Mouse (Mus musculus) urinary bladder, adult 18-20 months (tissue): ENCODE data around the gene Wdr54.
"Not testable (repeated sequence)": the region's sequence is repeated elsewhere in the genome, so short reads cannot be mapped to it uniquely, and the experiment has no call there.

Source experiments
- DNase-seq, 2 experiments: peaks; one replicate each; pipeline ENCODE4 v3.0.0; 2022; ENCODE audit warnings: low spot score in 2 of 2, mixed read lengths in 2 of 2

The Wdr54 gene

DNA sequence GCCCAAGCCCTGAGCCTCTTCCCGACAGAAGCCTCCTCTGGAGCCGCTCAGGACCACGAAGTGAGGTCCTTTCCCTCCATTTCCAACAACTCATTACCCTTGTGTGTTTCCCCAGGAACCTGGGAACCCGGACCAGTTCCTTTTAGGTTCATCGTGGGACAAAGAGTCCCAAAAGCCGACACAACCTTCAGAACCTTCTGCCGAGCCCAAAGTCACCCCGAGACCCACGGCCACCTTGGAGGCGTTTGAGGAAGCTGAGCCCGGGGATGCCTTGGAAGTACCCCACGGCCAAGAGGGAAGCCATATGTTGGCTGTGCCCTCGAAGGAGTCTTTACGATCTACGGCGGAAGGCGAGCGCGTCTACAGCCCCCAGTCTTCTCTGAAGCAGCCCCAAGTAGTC is 5.2 kb upstream of the Wdr54 start:
- DNase-seq: no peak

DNA sequence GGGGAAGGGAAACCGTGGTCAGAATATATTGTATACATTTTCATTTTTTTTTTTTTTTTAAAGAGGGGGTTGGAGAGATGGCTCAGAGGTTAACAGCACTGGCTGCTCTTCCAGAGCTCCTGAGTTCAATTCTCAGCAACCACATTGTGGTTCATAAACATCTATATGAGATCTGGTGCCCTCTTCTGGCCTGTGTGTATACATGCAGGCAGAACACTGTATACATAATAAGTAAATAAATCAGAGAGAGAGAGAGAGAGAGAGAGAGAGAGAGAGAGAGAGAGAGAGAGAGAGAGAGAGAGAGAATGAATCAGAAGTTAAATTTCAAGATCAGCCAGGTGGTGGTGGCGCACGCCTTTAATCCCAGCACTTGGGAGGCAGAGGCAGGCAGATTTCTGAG is 3.3 kb upstream of the Wdr54 start:
- not testable (repeated sequence) for DNase-seq

- DNase-seq: no peak
These were observed 502 bp downstream of the Wdr54 start for GRCm38 (mm10) chr6:83155552-83156238.

DNA sequence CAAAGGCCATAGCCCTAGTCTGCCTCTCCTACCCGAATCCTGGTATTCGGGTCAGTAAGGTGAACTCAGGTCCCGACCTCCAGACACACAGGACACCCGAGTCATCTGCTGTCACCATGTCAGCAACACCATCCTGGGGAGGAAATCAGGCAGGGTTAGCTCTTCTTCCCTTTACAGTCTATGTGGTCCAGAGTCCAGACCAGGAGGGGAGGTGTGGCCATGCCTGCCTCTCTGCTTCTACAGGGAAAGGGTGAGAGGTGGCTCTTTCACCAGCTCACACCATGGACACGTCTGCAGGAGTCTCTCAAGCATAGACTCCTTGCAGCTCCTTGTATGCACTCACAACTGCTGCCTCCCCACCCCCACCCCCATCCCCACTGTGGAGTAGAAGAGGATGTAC is 2.7 kb downstream of the Wdr54 start:
- no peak for DNase-seq

DNA sequence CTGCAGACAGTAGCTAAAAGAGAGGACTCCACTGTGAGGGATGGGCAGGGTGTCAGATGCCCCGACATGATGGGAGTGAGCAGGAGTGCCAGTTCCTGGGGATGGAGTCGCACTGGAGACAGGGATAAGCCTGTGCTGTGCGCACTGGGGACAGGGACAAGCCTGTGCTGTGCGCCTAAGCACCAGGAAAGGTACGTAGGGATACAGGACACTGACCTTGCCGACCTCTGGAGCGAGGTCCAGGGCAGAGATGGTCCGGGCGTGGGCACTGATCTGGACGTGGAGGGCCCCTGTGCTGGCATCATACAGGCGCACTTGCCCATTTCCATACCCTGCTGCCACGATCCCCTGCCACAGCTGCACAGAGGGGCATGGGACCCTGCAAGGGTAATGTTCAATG is 3.2 kb downstream of the Wdr54 start:
- no peak for DNase-seq

GRCm38 (mm10) chr6:83151721-83152120 is 4.5 kb downstream of the Wdr54 start:
- DNase-seq: no peak

- no peak for DNase-seq
These were observed 8.9 kb downstream of the Wdr54 start for GRCm38 (mm10) chr6:83147280-83147679.

DNA sequence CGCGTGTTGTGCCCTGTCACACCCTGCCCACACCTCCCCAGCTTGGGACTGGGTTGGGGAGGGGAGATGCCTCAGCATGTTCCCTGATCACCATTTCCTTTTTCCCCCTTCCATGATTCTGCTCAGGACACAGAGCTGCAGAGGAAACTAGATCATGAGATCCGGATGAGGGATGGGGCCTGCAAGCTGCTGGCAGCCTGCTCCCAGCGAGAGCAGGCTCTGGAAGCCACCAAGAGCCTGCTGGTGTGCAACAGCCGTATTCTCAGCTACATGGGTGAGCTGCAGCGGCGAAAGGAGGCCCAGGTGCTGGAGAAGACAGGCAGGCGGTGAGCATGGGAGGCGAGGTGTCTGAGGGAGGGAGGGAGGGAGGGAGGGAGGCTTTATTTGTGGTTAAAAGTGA is 10.4 kb downstream of the Wdr54 start:
- no peak for DNase-seq

DNA sequence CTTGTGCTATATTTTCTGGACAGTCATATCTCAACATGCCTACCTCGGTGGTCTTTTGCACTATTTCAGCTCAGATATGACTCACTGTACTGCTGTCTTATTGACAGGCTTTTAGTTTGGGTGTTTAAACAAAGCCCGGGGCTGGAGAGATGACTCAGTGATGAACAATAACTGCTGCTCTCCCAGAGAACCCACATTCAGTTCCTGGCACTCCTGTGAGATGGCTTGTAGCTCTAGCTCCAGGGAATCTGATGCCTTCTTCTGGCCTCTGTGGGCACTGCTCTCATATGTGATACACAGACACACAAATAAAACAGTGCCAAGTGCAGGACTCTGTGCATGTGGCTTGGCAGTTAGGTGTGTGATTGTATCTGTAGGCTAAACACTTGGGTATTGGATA is 11.0 kb downstream of the Wdr54 start:
- DNase-seq: no peak

GRCm38 (mm10) chr6:83142886-83143285 is 13.3 kb downstream of the Wdr54 start:
- DNase-seq: peak in 1 of 2 experiments; percentile 43

DNA sequence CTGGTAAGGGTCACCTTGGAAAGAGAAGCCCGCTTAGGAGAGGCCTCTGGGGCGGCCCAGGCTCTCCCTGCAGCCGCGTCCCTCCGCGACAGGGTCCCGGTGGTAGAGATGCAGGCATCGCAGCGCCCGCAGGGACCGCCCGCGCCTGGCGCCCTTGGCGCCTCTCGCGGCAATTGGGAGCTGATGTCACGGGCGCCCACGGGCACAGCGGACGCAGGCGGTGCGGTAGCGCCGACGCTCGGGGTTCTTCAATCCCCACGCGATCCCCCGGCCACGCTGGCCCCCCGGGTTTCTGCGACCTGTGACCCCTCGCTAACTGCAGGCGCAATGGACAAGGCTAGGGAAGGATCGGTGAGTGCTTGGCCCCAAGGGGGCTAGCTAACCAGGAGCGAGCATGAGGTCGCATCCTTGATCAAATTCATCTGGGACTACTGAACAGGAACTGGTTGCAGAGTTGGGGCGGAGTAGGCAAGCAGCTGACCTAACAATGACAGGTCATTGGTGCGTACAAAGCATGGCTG is 13.9 kb downstream of the Wdr54 start:
- no peak for DNase-seq

DNA sequence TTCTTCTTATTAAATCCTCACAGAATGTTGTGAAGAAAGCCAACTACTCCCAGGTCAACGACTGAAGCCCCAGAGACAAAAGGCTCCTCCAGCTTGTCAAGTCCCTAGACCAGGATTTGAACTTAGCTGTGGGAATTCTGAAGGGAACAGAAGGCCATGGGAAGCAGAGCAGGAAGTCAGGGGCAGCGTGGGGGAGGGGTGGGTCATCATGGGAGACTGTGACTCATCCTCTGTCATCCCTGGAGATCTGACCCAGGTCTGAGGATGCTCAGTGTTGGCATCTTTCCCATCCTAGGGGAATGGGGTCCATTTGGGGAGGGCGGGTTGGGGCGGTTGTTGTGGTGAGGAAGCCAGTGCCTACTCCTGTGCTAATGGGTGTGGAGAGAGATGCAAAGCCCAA is 14.6 kb downstream of the Wdr54 start:
- DNase-seq: no peak

GRCm38 (mm10) chr6:83140044-83140443 is 16.2 kb downstream of the Wdr54 start:
- DNase-seq: no peak

GRCm38 (mm10) chr6:83138056-83138455 is 18.1 kb downstream of the Wdr54 start:
- no peak for DNase-seq

DNA sequence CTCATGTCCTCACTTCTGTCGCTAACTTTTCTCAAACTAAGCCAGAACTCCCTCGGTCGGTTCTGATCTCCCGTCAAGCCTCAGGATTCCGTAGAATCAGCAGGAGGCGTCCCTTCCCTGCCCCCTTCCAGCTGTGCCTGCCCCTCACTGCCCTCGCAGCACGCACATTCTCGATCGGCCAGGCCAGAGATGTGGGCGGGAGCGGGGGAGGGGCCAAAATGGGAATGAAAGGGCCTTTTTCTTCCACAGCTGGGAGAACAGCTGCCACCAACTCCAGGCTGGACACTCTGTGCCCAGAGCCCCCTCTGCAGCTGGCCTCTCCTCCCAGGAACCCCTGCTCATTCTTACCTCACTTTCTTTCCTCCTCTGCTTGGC is 18.6 kb downstream of the Wdr54 start:
- DNase-seq: peak in 1 of 2 experiments; percentile 77

- peak in 1 of 2 experiments; percentile 49 for DNase-seq
These were observed 19.2 kb downstream of the Wdr54 start for GRCm38 (mm10) chr6:83136881-83137575.

DNA sequence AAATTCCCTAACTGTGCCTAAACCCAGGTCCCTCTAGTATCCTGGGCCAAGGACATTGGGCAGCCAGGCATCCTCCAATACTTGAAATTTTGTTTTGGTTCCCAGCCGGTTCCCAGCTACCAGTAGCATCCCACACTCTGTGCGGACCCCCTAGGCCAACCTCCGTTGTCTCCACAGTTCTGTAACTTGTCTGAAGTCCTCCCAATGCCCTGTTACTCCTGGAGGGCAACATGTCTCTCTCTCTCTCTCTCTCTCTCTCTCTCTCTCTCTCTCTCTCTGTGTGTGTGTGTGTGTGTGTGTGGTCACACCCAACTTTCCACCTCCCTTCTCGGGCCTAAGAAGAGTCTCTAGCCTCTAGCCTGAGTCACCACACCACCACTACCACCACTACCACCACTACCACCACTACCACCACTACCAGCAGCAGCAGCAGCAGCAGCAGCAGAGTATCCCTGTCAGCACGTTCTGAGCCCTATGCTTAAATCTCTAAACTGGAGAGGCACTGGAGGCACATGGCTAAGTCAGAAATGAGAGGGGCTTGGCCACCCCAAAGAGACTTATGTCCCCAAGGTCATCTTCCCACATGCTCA is 19.8 kb downstream of the Wdr54 start:
- no peak for DNase-seq

DNA sequence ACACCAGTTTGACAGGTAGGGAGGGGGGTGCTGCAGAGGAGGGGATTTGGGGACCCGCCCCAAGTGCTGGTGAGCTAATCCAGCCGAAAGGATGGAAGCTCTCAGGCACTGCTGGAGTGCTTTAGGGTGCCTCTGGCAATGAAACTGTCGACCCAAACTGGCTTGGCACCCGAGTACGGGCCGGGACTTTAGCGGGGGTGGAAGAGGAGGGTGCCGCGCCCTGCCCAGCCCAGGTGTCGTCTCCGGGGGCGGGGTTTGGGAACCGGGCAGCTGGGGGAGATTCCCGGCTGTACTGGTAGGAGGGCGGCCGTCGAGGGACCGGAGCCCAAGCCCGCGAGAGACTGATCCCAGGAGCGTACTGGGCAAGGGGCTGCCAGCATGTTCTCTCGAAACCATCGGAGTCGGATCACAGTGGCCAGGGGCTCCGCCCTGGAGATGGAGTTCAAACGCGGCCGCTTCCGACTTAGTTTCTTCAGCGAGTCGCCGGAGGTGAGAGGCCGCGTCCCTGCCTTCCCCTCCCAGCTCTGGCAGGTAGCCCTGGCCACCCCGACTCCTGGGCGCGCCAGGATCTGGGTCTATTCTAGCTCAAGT is 20.5 kb downstream of the Wdr54 start:
- DNase-seq: peak in 1 of 2 experiments; percentile 36

GRCm38 (mm10) chr6:83134951-83135513 is 21.2 kb downstream of the Wdr54 start, which contains the start of gene Rtkn:
TSS of gene Rtkn (plus strand) at chr6:83135463.
- no peak for DNase-seq

- no peak for DNase-seq
These were observed 22.0 kb downstream of the Wdr54 start for GRCm38 (mm10) chr6:83134226-83134625.

- no peak for DNase-seq
These were observed 23.8 kb downstream of the Wdr54 start for GRCm38 (mm10) chr6:83132176-83132919.
